Mouse (Mus musculus) kidney, postnatal 0 days (tissue): Measurements from ENCODE around the gene Gm11733. TPM values are rescaled to one million over a fixed set of nuclear protein-coding genes. Genes with fewer than 3 reads are reported as not detected.

Experiments used
- ATAC-seq: fragments of 200-750 bp; cut with Nextera tagmentation; replicated peaks from 2 replicates; pipeline ENCODE4 v1.8.0; 2017; ENCODE audit warnings: low read depth, moderate number of reproducible peaks, moderate TSS enrichment, moderate library complexity; ENCODE audit not compliant: low FRiP score
- DNase-seq: peaks from one replicate; pipeline ENCODE4 v3.0.0-alpha.2; 2016; ENCODE audit warnings: low spot score
- H3K27ac ChIP-seq: fragments of 300-500 bp; sonication (generic); 2 replicates; pipeline ENCODE4 v1.5.1; 2014; ENCODE audit warnings: mild to moderate bottlenecking
- H3K27me3 ChIP-seq: fragments of 300-500 bp; sonication (generic); 2 replicates; pipeline ENCODE4 v1.6.1; 2014; ENCODE audit warnings: low read length, mixed read lengths; ENCODE audit not compliant: insufficient read depth
- H3K36me3 ChIP-seq: fragments of 300-500 bp; sonication (generic); 2 replicates; pipeline ENCODE4 v1.6.1; 2014; ENCODE audit warnings: low read length, mixed read lengths; ENCODE audit not compliant: insufficient read depth
- H3K4me1 ChIP-seq: fragments of 300-500 bp; sonication (generic); replicated peaks from 2 replicates; pipeline ENCODE4 v1.6.1; 2014; ENCODE audit warnings: antibody characterized with exemption, low read length, mixed read lengths; ENCODE audit not compliant: insufficient read depth
- H3K4me2 ChIP-seq: fragments of 300-500 bp; sonication (generic); 2 replicates; pipeline ENCODE4 v1.6.1; 2014; ENCODE audit warnings: mild to moderate bottlenecking, low read length, moderate library complexity, mixed read lengths
- H3K4me3 ChIP-seq: fragments of 300-500 bp; sonication (generic); replicated peaks from 2 replicates; pipeline ENCODE4 v1.5.1; 2014; ENCODE audit warnings: low read depth, low read length
- H3K9ac ChIP-seq: fragments of 300-500 bp; sonication (generic); 2 replicates; pipeline ENCODE4 v1.6.1; 2014; ENCODE audit warnings: low read depth, low read length
- H3K9me3 ChIP-seq: fragments of 300-500 bp; sonication (generic); replicated peaks from 2 replicates; pipeline ENCODE4 v1.6.1; 2016; ENCODE audit warnings: low read length, inconsistent platforms, mixed read lengths
- CTCF ChIP-seq: IDR thresholded peaks from 2 replicates; pipeline ENCODE4 v1.5.1; 2016; ENCODE audit warnings: antibody characterized with exemption, low read depth, mild to moderate bottlenecking, moderate library complexity
- WGBS: fragments of 180-500 bp; shearing (Covaris S2); extraction: QIAGEN DNeasy Blood & Tissue Kit; methylation state at CpG from one replicate; pipeline ENCODE4 v1.1.7; 2014; 5-methylcytosine and 5-hydroxymethylcytosine counted together
- polyA plus RNA-seq: library from polyadenylated mRNA; unstranded; fragments of >200 nt; fragmentation: Nextera tagmentation; extraction: Ambion mirVana; gene quantifications from 2 replicates; pipeline ENCODE4 v1.2.1, GENCODE M21; 2015

The Gm11733 gene
- polyA plus RNA-seq, 1 experiment from 2014 or later = not detected

DNA sequence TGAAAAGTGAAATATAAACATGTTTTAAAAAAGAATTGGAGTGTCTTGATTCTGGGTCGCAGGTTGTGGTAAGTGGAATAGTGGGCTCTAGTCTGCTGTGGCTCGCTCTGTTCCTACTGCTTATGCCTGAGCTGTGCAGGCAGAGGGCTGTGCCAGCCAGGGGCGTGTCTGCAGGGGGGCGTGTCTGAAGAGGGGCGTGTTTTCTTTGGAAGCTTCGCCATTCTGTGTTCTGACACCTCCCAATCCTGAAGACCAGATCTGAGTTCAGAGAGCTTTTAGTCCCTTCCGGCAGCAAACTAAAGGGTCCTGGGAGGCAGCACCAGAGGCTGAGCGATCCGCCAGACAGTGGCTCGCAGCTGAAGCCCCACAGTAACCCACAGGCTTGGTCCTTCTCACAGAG, 8.5 kb upstream of the Gm11733 start:
- Histone ChIP-seq H3K4me1 (no peaks in the 10 kb centered on the region; the same call in 1 of the 2 replicates), H3K27me3 (no peaks in the 10 kb centered on the region), H3K9me3 (no peaks in the 10 kb centered on the region; the same call in 1 of the 2 replicates), H3K9ac (no peak overlapping the region), H3K4me2 (peak overlapping the region; percentile 33), H3K36me3 (no peaks in the 10 kb centered on the region), H3K4me3 (no peak overlapping the region), H3K27ac (no peak overlapping the region)
- 24% methylated on average over 10 of the region's 10 CpGs for WGBS
- no peak for TF ChIP-seq CTCF
- DNase-seq (peak; percentile 48), ATAC-seq (no peak; the same call in 1 of the 2 replicates)

- Histone ChIP-seq H3K27ac (no peak overlapping the region), H3K27me3 (no peaks in the 10 kb centered on the region), H3K9me3 (no peaks in the 10 kb centered on the region; the same call in 1 of the 2 replicates), H3K4me3 (no peak overlapping the region), H3K9ac (no peak overlapping the region), H3K4me2 (no peak overlapping the region), H3K4me1 (no peaks in the 10 kb centered on the region; the same call in 1 of the 2 replicates), H3K36me3 (no peaks in the 10 kb centered on the region)
- ATAC-seq (no peak), DNase-seq (no peak)
- TF ChIP-seq CTCF = no peak
- WGBS = 74% methylated on average over 5 of the region's 5 CpGs
Observed at GRCm38 (mm10) chr11:117476554-117477107, 7.5 kb upstream of the Gm11733 start.

DNA sequence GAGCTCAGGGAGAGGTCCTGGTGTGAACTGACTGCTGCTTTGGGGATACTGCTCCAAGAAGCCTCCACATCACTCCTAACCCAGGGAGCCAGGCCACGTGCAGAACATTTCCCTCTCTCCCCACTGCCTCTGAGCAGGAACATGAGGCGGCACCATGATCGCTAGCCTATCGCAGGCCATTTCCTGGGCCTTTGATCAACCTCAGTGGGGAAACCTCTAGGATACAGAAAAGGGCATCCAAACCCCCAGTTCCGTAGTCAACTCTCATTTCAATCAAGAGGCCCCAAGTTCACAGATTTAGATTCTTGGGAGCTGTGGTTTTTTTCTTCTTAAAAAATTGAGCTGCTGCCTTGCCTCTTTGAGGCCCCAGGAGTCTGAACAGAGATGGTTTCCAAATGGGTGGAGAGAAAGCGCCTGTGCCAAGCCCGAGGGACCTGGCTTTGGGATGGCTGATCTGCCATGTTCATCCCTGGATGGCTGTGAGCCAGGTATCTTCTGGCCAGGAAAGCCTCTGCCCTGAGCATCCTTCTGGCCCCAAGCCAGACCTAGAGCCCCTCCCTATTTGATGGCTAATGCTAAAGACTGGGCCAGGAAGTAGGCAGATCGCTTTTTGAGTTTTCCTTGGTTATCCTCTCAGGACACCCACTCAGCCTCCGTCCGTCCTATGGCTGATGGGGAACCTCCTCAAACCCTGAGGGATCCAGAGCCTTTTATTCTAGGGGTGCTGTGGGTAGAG, 5.7 kb upstream of the Gm11733 start:
- Histone ChIP-seq H3K27me3 (no peaks in the 10 kb centered on the region), H3K4me1 (peaks cover 4% of the 10 kb centered on the region; the same call in 1 of the 2 replicates), H3K9ac (no peak overlapping the region), H3K4me3 (no peak overlapping the region), H3K27ac (no peak overlapping the region), H3K4me2 (no peak overlapping the region), H3K36me3 (no peaks in the 10 kb centered on the region), H3K9me3 (no peaks in the 10 kb centered on the region; the same call in 1 of the 2 replicates)
- WGBS = 75% methylated on average over 10 of the region's 10 CpGs
- TF ChIP-seq CTCF = no peak
- DNase-seq (no peak), ATAC-seq (no peak)

- WGBS = 15% methylated on average over 13 of the region's 13 CpGs
Observed at GRCm38 (mm10) chr11:117479007-117479719, 5.0 kb upstream of the Gm11733 start.

DNA sequence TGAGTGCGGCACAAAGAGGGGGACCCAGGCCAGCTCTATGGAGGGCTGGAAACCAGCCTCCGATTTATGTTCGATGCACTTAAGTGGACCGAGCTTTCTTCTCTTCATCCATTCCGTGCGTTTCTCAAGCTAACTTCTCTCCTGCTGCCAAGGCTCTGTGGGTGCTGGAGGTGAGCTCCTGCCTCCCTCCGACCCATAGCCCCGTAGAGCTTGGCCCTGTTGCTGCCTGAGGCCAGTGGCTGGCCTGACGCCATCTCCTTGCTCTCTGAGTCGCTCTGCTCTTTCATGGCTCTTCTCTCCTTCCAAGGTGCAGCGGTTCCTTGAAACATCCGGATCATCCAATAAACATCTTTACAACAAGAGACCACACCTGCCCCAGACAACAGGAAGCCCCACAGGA, 4.4 kb upstream of the Gm11733 start:
- H3K4me3 ChIP-seq = no peak overlapping the region
- no peaks in the 10 kb centered on the region for H3K27me3 ChIP-seq
- no peak for TF ChIP-seq CTCF
- H3K9me3 ChIP-seq = no peaks in the 10 kb centered on the region; the same call in 1 of the 2 replicates
- H3K27ac ChIP-seq = no peak overlapping the region
- peaks cover 7% of the 10 kb centered on the region; the same call in 1 of the 2 replicates for H3K4me1 ChIP-seq
- no peaks in the 10 kb centered on the region for H3K36me3 ChIP-seq
- H3K4me2 ChIP-seq = no peak overlapping the region
- ATAC-seq (no peak), DNase-seq (no peak)
- H3K9ac ChIP-seq = no peak overlapping the region
- 51% methylated on average over 12 of the region's 12 CpGs for WGBS

More at GRCm38 (mm10) chr11:117479007-117479719, 5.0 kb upstream of the Gm11733 start:
- Histone ChIP-seq H3K36me3 (no peaks in the 10 kb centered on the region), H3K4me1 (peaks cover 7% of the 10 kb centered on the region; the same call in 1 of the 2 replicates), H3K27me3 (no peaks in the 10 kb centered on the region), H3K4me2 (no peak overlapping the region), H3K9me3 (no peaks in the 10 kb centered on the region; the same call in 1 of the 2 replicates), H3K9ac (no peak overlapping the region), H3K4me3 (no peak overlapping the region), H3K27ac (no peak overlapping the region)
- ATAC-seq (no peak), DNase-seq (peak; percentile 60)
- no peak for TF ChIP-seq CTCF

DNA sequence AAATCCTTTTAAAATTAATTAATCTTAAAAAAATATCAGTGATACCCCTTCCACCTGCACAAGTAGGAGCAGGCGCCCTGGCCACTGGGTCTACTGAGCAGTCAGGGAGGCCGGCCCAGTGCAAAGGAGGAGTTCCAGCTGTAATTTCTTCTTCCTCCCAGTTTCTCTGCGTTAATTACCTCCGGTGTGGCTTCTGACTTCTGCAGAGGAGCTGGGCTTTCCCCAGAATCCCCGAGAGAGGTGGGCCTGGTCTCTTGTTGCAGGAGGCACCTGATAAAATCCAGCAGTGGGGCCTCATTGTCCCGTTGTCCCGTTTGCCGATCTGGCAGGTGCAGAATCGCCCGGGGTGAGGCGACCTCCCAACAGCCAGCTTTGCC, 1.9 kb upstream of the Gm11733 start:
- Histone ChIP-seq H3K36me3 (no peaks in the 10 kb centered on the region), H3K9ac (no peak overlapping the region), H3K4me2 (peak overlapping the region; percentile 51), H3K27ac (no peak overlapping the region), H3K4me3 (0 out of 2 replicates have a peak overlapping the region, but pooled peaks have one; percentile 13), H3K9me3 (no peaks in the 10 kb centered on the region; the same call in 1 of the 2 replicates), H3K27me3 (no peaks in the 10 kb centered on the region), H3K4me1 (peaks cover 7% of the 10 kb centered on the region; the same call in 1 of the 2 replicates)
- TF ChIP-seq CTCF = no peak
- DNase-seq (no peak), ATAC-seq (no peak)
- 9% methylated on average over 11 of the region's 11 CpGs for WGBS
